Mouse (Mus musculus) spleen, postnatal 4 days (tissue): ENCODE results near the gene 9030624G23Rik.
"Not testable (repeated sequence)": the region's sequence is repeated elsewhere in the genome, so short reads cannot be mapped to it uniquely, and the experiment has no call there.

ENCODE experiments used
- DNase-seq, 2 experiments: peaks; one replicate each; pipeline ENCODE4 v3.0.0; 2022; ENCODE audit warnings: low spot score in 2 of 2

9030624G23Rik gene

GRCm38 (mm10) chr12:24097108-24097520, at the start of gene 9030624G23Rik:
Gene 9030624G23Rik, minus strand, starts transcription at chr12:24097246.
- peak; percentile 14 to 61 for DNase-seq

GRCm38 (mm10) chr12:24083096-24083495, 13.9 kb downstream of the 9030624G23Rik start:
- not testable (repeated sequence) for DNase-seq
